In genomic region chr11:64895804-64896466, GRCm38 (mm10) we compare ENCODE assay signal across 17 mouse cellular contexts.
"Had no signal": no experiment of that assay in that cellular context is flagged by ENCODE, and none has a peak within 500 bp of the region (broad histone marks: within the 10 kb centered on the region; RNA-seq: fewer than 3 reads in every experiment).

No protein-coding gene starts in this region.

- H3K4me1 ChIP-seq: lung, embryonic 15.5 days; midbrain, embryonic 15.5 days had no signal

- H3K27me3 ChIP-seq: neural tube, embryonic 12.5 days had no signal

- H3K9ac ChIP-seq: limb, embryonic 12.5 days; liver, embryonic 13.5 days; liver, postnatal 0 days; lung, embryonic 15.5 days; midbrain, embryonic 15.5 days; neural tube, embryonic 12.5 days had no signal

- H3K36me3 ChIP-seq: limb, embryonic 12.5 days; liver, embryonic 13.5 days; lung, embryonic 15.5 days; midbrain, embryonic 15.5 days; neural tube, embryonic 12.5 days had no signal

- H3K27ac ChIP-seq: left cerebral cortex, adult 2 months; limb, embryonic 12.5 days; liver, embryonic 13.5 days; lung, embryonic 15.5 days; macrophage; midbrain, embryonic 15.5 days; neural tube, embryonic 12.5 days had no signal

- ATAC-seq: intestine, postnatal 0 days; liver, postnatal 0 days; midbrain, embryonic 15.5 days had no signal

- DNase-seq: kidney, adult 8-10 months; kidney, postnatal 25 days; layer of hippocampus, adult 9-11 months; liver; liver, embryonic 13.5 days; liver, postnatal 0 days; lung, postnatal 14 days; thymus, postnatal 14 days had no signal

- H3K9me3 ChIP-seq: limb, embryonic 12.5 days; liver, embryonic 13.5 days; lung, embryonic 15.5 days; megakaryocyte, embryonic 14.5 days; midbrain, embryonic 15.5 days; neural tube, embryonic 12.5 days had no signal

- H3K4me3 ChIP-seq: left cerebral cortex, adult 2 months; limb, embryonic 12.5 days; liver, embryonic 13.5 days; lung, embryonic 15.5 days; megakaryocyte, embryonic 14.5 days; midbrain, embryonic 15.5 days; neural tube, embryonic 12.5 days had no signal

- H3K4me2 ChIP-seq: limb, embryonic 12.5 days; liver, embryonic 13.5 days; lung, embryonic 15.5 days; midbrain, embryonic 11.5 days; midbrain, embryonic 15.5 days; neural tube, embryonic 12.5 days had no signal
